Mouse (Mus musculus) liver, postnatal 0 days (tissue): ENCODE results near the gene Pdlim7. TPM values are rescaled to one million over a fixed set of nuclear protein-coding genes. Genes with fewer than 3 reads are reported as not detected.

ENCODE experiments used
- ATAC-seq: fragments of 200-750 bp; cut with Nextera tagmentation; 2 replicates; pipeline ENCODE4 v1.8.0; 2017; ENCODE audit warnings: mild to moderate bottlenecking, moderate library complexity
- DNase-seq: peaks from one replicate; pipeline ENCODE4 v3.0.0-alpha.2; 2016
- H3K27ac ChIP-seq: fragments of 300-500 bp; sonication (generic); 2 replicates; pipeline ENCODE4 v1.5.1; 2014; ENCODE audit warnings: antibody characterized with exemption, moderate library complexity, mild to moderate bottlenecking, low read depth
- H3K27me3 ChIP-seq: fragments of 300-500 bp; sonication (generic); 2 replicates; pipeline ENCODE4 v1.6.1; 2014; ENCODE audit warnings: low read length, control low read depth, mixed read lengths; ENCODE audit not compliant: insufficient read depth
- H3K36me3 ChIP-seq: fragments of 300-500 bp; sonication (generic); replicated peaks from 2 replicates; pipeline ENCODE4 v1.6.1; 2014; ENCODE audit warnings: mild to moderate bottlenecking, control low read depth, low read length, moderate library complexity, mixed read lengths; ENCODE audit not compliant: insufficient read depth
- H3K4me1 ChIP-seq: fragments of 300-500 bp; sonication (generic); 2 replicates; pipeline ENCODE4 v1.6.1; 2014; ENCODE audit warnings: antibody characterized with exemption, mild to moderate bottlenecking, control low read depth; ENCODE audit not compliant: insufficient read depth
- H3K4me2 ChIP-seq: fragments of 300-500 bp; sonication (generic); 2 replicates; pipeline ENCODE4 v1.6.1; 2014; ENCODE audit warnings: low read depth, mild to moderate bottlenecking, low read length, moderate library complexity, mixed read lengths
- H3K4me3 ChIP-seq: fragments of 300-500 bp; sonication (generic); 2 replicates; pipeline ENCODE4 v1.5.1; 2014; ENCODE audit warnings: low read depth, low read length
- H3K9ac ChIP-seq: fragments of 300-500 bp; sonication (generic); replicated peaks from 2 replicates; pipeline ENCODE4 v1.6.1; 2014; ENCODE audit warnings: mild to moderate bottlenecking, moderate library complexity
- H3K9me3 ChIP-seq: fragments of 300-500 bp; sonication (generic); 2 replicates; pipeline ENCODE4 v1.6.1; 2016; ENCODE audit warnings: mild to moderate bottlenecking, control low read depth, low read length, mixed read lengths
- CTCF ChIP-seq: sonication (generic); IDR thresholded peaks from 2 replicates; pipeline ENCODE4 v1.5.1; 2016; ENCODE audit warnings: antibody characterized with exemption, low read depth
- EP300 ChIP-seq: IDR thresholded peaks from 2 replicates; pipeline ENCODE4 v1.6.1; 2016; ENCODE audit warnings: antibody characterized with exemption, low read depth, mild to moderate bottlenecking
- WGBS: fragments of 180-500 bp; shearing (Covaris S2); extraction: QIAGEN DNeasy Blood & Tissue Kit; methylation state at CpG from one replicate; pipeline ENCODE4 v1.1.7; 2014; ENCODE audit not compliant: insufficient replicate concordance; 5-methylcytosine and 5-hydroxymethylcytosine counted together
- polyA plus RNA-seq: library from polyadenylated mRNA; unstranded; fragments of >200 nt; fragmentation: Nextera tagmentation; extraction: Ambion mirVana; gene quantifications from 2 replicates; pipeline ENCODE4 v1.2.1, GENCODE M21; 2015

Pdlim7 gene
- 15.9 and 17.0 TPM in 2 replicates for polyA plus RNA-seq

- peak; percentile 79 for ATAC-seq
- Histone ChIP-seq H3K36me3 (0 out of 2 replicates have a peak, but pooled peaks cover 11% of the 10 kb centered on the region), H3K4me3 (peak within 1 kb of the TSS; percentile 71), H3K9ac (peak within 1 kb of the TSS; percentile 81), H3K4me2 (peak within 1 kb of the TSS; percentile 98), H3K27me3 (0 out of 2 replicates have a peak, but pooled peaks cover 8% of the 10 kb centered on the region), H3K4me1 (peaks cover 32% of the 10 kb centered on the region), H3K9me3 (no peaks in the 10 kb centered on the region), H3K27ac (no peak within 1 kb of the TSS)
- TF ChIP-seq CTCF = peak; percentile 94
- TF ChIP-seq EP300 = no peak
- under 1% methylated on average over 49 of the region's 55 CpGs for WGBS
- peak; percentile 91 for DNase-seq
These were observed at the start of gene Pdlim7 for GRCm38 (mm10) chr13:55513111-55513748. Gene Pdlim7 (minus strand): TSS chr13:55513676.

- H3K4me2 ChIP-seq = no peak overlapping the region
- 82% methylated on average over 6 of the region's 6 CpGs for WGBS
- H3K4me1 ChIP-seq = no peaks in the 10 kb centered on the region
- DNase-seq (no peak), ATAC-seq (no peak)
- H3K27me3 ChIP-seq = no peaks in the 10 kb centered on the region
- H3K9me3 ChIP-seq = no peaks in the 10 kb centered on the region
- no peak overlapping the region for H3K4me3 ChIP-seq
- TF ChIP-seq CTCF (no peak), EP300 (no peak)
- no peak overlapping the region for H3K27ac ChIP-seq
- no peak overlapping the region for H3K9ac ChIP-seq
- H3K36me3 ChIP-seq = peaks cover 28% of the 10 kb centered on the region
These were observed 44.0 kb upstream of the Pdlim7 start for GRCm38 (mm10) chr13:55557499-55557898.

- peaks cover 35% of the 10 kb centered on the region for H3K36me3 ChIP-seq
- H3K27ac ChIP-seq = no peak overlapping the region
- H3K4me1 ChIP-seq = no peaks in the 10 kb centered on the region
- H3K27me3 ChIP-seq = no peaks in the 10 kb centered on the region
- no peak for DNase-seq
- ATAC-seq = no peak
- H3K4me3 ChIP-seq = no peak overlapping the region
- no peak overlapping the region for H3K9ac ChIP-seq
- WGBS = 82% methylated on average over 9 of the region's 9 CpGs
- TF ChIP-seq EP300 (no peak), CTCF (no peak)
- H3K9me3 ChIP-seq = no peaks in the 10 kb centered on the region
- no peak overlapping the region for H3K4me2 ChIP-seq
These were observed 42.4 kb upstream of the Pdlim7 start for GRCm38 (mm10) chr13:55555921-55556320.

- WGBS = 82% methylated on average over 15 of the region's 15 CpGs
- ATAC-seq = no peak
- H3K4me3 ChIP-seq = no peak overlapping the region
- H3K27me3 ChIP-seq = no peaks in the 10 kb centered on the region
- H3K27ac ChIP-seq = no peak overlapping the region
- no peak for DNase-seq
- no peak for TF ChIP-seq EP300
- no peak for TF ChIP-seq CTCF
- H3K4me1 ChIP-seq = no peaks in the 10 kb centered on the region
- no peak overlapping the region for H3K9ac ChIP-seq
- H3K36me3 ChIP-seq = peaks cover 46% of the 10 kb centered on the region
- H3K9me3 ChIP-seq = no peaks in the 10 kb centered on the region
- no peak overlapping the region for H3K4me2 ChIP-seq
These were observed 35.6 kb upstream of the Pdlim7 start for GRCm38 (mm10) chr13:55549061-55549460.

- Histone ChIP-seq H3K27ac (no peak overlapping the region), H3K9me3 (no peaks in the 10 kb centered on the region), H3K9ac (no peak overlapping the region), H3K36me3 (peaks cover 49% of the 10 kb centered on the region), H3K4me3 (no peak overlapping the region), H3K4me1 (no peaks in the 10 kb centered on the region), H3K4me2 (no peak overlapping the region), H3K27me3 (no peaks in the 10 kb centered on the region)
- DNase-seq (no peak), ATAC-seq (no peak)
- TF ChIP-seq EP300 = no peak
- TF ChIP-seq CTCF = no peak
- WGBS = 77% methylated on average over 5 of the region's 5 CpGs
These were observed 35.0 kb upstream of the Pdlim7 start for GRCm38 (mm10) chr13:55548426-55548825.

GRCm38 (mm10) chr13:55547916-55548315 is 34.4 kb upstream of the Pdlim7 start:
- Histone ChIP-seq H3K9me3 (no peaks in the 10 kb centered on the region), H3K36me3 (peaks cover 50% of the 10 kb centered on the region), H3K4me2 (no peak overlapping the region), H3K4me1 (no peaks in the 10 kb centered on the region), H3K27ac (no peak overlapping the region), H3K9ac (no peak overlapping the region), H3K27me3 (no peaks in the 10 kb centered on the region), H3K4me3 (no peak overlapping the region)
- DNase-seq (no peak), ATAC-seq (no peak)
- WGBS = 85% methylated on average over 2 of the region's 2 CpGs
- no peak for TF ChIP-seq EP300
- no peak for TF ChIP-seq CTCF

GRCm38 (mm10) chr13:55544792-55545191 is 31.3 kb upstream of the Pdlim7 start:
- H3K9ac ChIP-seq = no peak overlapping the region
- no peaks in the 10 kb centered on the region for H3K27me3 ChIP-seq
- ATAC-seq (peak; percentile 85), DNase-seq (no peak)
- H3K9me3 ChIP-seq = no peaks in the 10 kb centered on the region
- H3K36me3 ChIP-seq = peaks cover 62% of the 10 kb centered on the region
- H3K4me3 ChIP-seq = no peak overlapping the region
- TF ChIP-seq EP300 = no peak
- TF ChIP-seq CTCF = no peak
- H3K4me2 ChIP-seq = no peak overlapping the region
- H3K27ac ChIP-seq = no peak overlapping the region
- no peaks in the 10 kb centered on the region for H3K4me1 ChIP-seq
- 63% methylated on average over 6 of the region's 6 CpGs for WGBS
